Mouse (Mus musculus) gastrocnemius, postnatal 36 days (tissue): Measurements from ENCODE around the gene Barhl2. TPM values are rescaled to one million over a fixed set of nuclear protein-coding genes. Genes with fewer than 3 reads are reported as not detected.

Source experiments
- DNase-seq, 2 experiments: peaks; one replicate each; pipeline ENCODE4 v3.0.0; 2022
- intact Hi-C: fragments of 180-260 bp; cut with DNase I; formaldehyde crosslinking; loops from one replicate; pipeline ENCODE4 v1.15.1; 2025
- long read RNA-seq, 2 experiments: library from polyadenylated mRNA; stranded (forward); transcript quantifications; one replicate each; pipeline ENCODE4 v2.0.0; 2021
- total RNA-seq, 2 experiments: library from RNA; stranded (reverse); gene quantifications; 2 replicates each; pipeline ENCODE4 v1.2.3; 2021

Barhl2 gene
- total RNA-seq, result not detected
- long read RNA-seq, experiment 1, result 0 reads
- long read RNA-seq, experiment 2, result 0 reads

- intact Hi-C loops, result loop anchor here (5.0 kb wide), 1 partner anchor 194 kb away; no protein-coding TSS in a partner anchor
- DNase-seq, result no peak
These were observed at the start of gene Barhl2 for GRCm38 (mm10) chr5:106457986-106458476. TSS of gene Barhl2 (minus strand) at chr5:106458166.

GRCm38 (mm10) chr5:106506061-106506460 lies 48.1 kb upstream of the Barhl2 start:
- no peak for DNase-seq
- intact Hi-C loops, result no loop called here

- intact Hi-C loops, result no loop called here
- no peak for DNase-seq
These were observed 44.9 kb upstream of the Barhl2 start for GRCm38 (mm10) chr5:106502684-106503545.

GRCm38 (mm10) chr5:106502271-106502670 lies 44.3 kb upstream of the Barhl2 start:
- intact Hi-C loops, result no loop called here
- no peak for DNase-seq

- DNase-seq, result no peak
- intact Hi-C loops, result no loop called here
These were observed 33.8 kb upstream of the Barhl2 start for GRCm38 (mm10) chr5:106491771-106492170.

GRCm38 (mm10) chr5:106472105-106472500 lies 14.1 kb upstream of the Barhl2 start:
- intact Hi-C loops, result no loop called here
- DNase-seq, result no peak

- intact Hi-C loops, result no loop called here
- no peak for DNase-seq
These were observed 13.5 kb upstream of the Barhl2 start for GRCm38 (mm10) chr5:106471235-106472104.

GRCm38 (mm10) chr5:106465129-106465790 lies 7.3 kb upstream of the Barhl2 start:
- no peak for DNase-seq
- intact Hi-C loops, result loop anchor here (5.0 kb wide), 1 partner anchor 337 kb away; no protein-coding TSS in a partner anchor

GRCm38 (mm10) chr5:106464336-106465128 lies 6.6 kb upstream of the Barhl2 start:
- intact Hi-C loops, result loop anchor here (5.0 kb wide), 1 partner anchor 338 kb away; no protein-coding TSS in a partner anchor

GRCm38 (mm10) chr5:106463661-106464191 lies 5.8 kb upstream of the Barhl2 start:
- intact Hi-C loops, result no loop called here
- no peak for DNase-seq

More at GRCm38 (mm10) chr5:106464336-106465128, 6.6 kb upstream of the Barhl2 start:
- DNase-seq, result no peak

- DNase-seq, result no peak
- intact Hi-C loops, result no loop called here
These were observed 3.9 kb upstream of the Barhl2 start for GRCm38 (mm10) chr5:106461913-106462312.

GRCm38 (mm10) chr5:106461431-106461830 lies 3.5 kb upstream of the Barhl2 start:
- intact Hi-C loops, result no loop called here
- no peak for DNase-seq

- DNase-seq, result no peak
- intact Hi-C loops, result no loop called here
These were observed 2.6 kb upstream of the Barhl2 start for GRCm38 (mm10) chr5:106460535-106460934.

GRCm38 (mm10) chr5:106460001-106460511 lies 2.1 kb upstream of the Barhl2 start:
- intact Hi-C loops, result no loop called here

GRCm38 (mm10) chr5:106459120-106459641 lies 1.2 kb upstream of the Barhl2 start:
- intact Hi-C loops, result loop anchor here (5.0 kb wide), 1 partner anchor 193 kb away; no protein-coding TSS in a partner anchor
- DNase-seq, result no peak

More at GRCm38 (mm10) chr5:106460001-106460511, 2.1 kb upstream of the Barhl2 start:
- no peak for DNase-seq

GRCm38 (mm10) chr5:106458477-106459119 lies 632 bp upstream of the Barhl2 start:
- intact Hi-C loops, result loop anchor here (5.0 kb wide), 1 partner anchor 194 kb away; no protein-coding TSS in a partner anchor
- DNase-seq, result peak in 1 of 2 experiments; percentile 17

GRCm38 (mm10) chr5:106457111-106457925 lies 648 bp downstream of the Barhl2 start:
- DNase-seq, result peak in 1 of 2 experiments; percentile 20
- intact Hi-C loops, result loop anchor here (5.0 kb wide), 1 partner anchor 195 kb away; no protein-coding TSS in a partner anchor
